Comparison of ENCODE assay signal across 7 mouse cellular contexts in the genomic region with DNA sequence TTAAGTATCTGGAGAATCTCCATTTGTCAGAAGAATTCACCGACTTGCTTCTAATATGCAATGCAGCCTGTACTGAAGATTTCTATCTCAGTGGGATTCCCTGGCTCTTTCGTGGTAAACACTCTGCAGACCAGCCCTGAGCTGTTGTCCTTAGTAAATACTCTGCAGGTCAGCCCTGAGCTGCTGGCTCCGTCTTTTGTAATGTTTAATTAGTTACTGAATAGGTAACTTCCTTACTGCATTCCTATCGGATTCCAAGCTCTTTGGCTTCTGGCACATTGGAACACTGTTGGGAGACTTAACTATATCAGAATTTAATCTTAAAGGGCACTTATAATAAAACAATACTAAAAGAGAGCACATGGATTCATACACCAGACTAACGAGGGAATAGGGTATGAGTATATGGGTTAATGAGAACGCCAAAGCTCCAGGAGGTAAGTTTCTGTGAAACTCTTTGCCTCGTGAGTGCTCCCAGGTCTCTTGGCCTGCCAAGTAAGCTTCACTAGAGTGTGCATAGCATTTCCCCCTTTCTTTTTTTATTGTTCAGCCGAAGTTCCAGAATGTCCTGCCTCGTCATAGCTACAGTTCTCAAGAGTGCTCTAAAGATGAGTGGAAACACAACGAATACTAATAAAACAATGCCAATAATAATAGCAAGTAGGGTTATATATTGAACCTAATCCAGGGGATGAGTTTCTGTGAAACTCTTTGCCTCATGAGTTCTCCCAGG. TPM values are rescaled to one million over a fixed set of nuclear protein-coding genes. Genes with fewer than 3 reads are reported as not detected.
A peak's percentile ranks its signal among the peaks of the same experiment; 100 is the strongest.
DNase-seq lines count a peak whose midpoint lies in the region; ATAC-seq and TF ChIP-seq lines count a peak whose summit lies in the region.
"Not testable (repeated sequence)": the region's sequence is repeated elsewhere in the genome, so short reads cannot be mapped to it uniquely, and the experiment has no call there.

No protein-coding gene starts in this region.

- H3K27me3 ChIP-seq in Patski; intestine, embryonic 16.5 days (replicated peaks; ENCODE audit: control insufficient read depth, insufficient read depth, low read length); limb, embryonic 15.5 days; lung, postnatal 0 days (replicated peaks; ENCODE audit: insufficient read depth, low read length): not testable (repeated sequence)

- not testable (repeated sequence) for H3K36me3 ChIP-seq in intestine, embryonic 16.5 days (ENCODE audit: control insufficient read depth, insufficient read depth, low read length); limb, embryonic 15.5 days; lung, postnatal 0 days (ENCODE audit: insufficient read depth, low read length)

- ATAC-seq in Patski = peak; percentile 44
- ATAC-seq in intestine, embryonic 16.5 days = 0 out of 2 replicates have a peak, but pooled peaks have one; percentile 23
- peak; percentile 48; the same call in 1 of the 2 replicates for ATAC-seq in limb, embryonic 15.5 days (ENCODE audit: insufficient number of reproducible peaks, low FRiP score, low TSS enrichment, low read depth)
- peak; percentile 78 for ATAC-seq in lung, postnatal 0 days

- H3K9ac ChIP-seq in intestine, embryonic 16.5 days (ENCODE audit: low read depth, low read length); limb, embryonic 15.5 days; lung, postnatal 0 days (replicated peaks; ENCODE audit: low read depth): not testable (repeated sequence)

- DNase-seq in Patski (ENCODE audit: low read depth, low spot score) = not testable (repeated sequence)
- DNase-seq in kidney, adult 9 months = peak; percentile 80
- DNase-seq in kidney, postnatal 14 days = peak; percentile 48
- DNase-seq in lung, postnatal 0 days (ENCODE audit: low spot score) = peak; percentile 73
- peak; percentile 61 for DNase-seq in yolk sac, embryonic 10.5 days (ENCODE audit: low spot score)

- not testable (repeated sequence) for TF ChIP-seq EP300 in lung, postnatal 0 days (IDR thresholded peaks at IDR 0.05)

- CTCF ChIA-PET in Patski (lab: Charles Lee) = interaction anchor here (0.7 to 0.9 kb wide), 2 partner anchors 15 to 35 kb away, joined by 3 to 4 read pairs; no protein-coding TSS in a partner anchor

- not testable (repeated sequence) for H3K4me1 ChIP-seq in intestine, embryonic 16.5 days (ENCODE audit: control insufficient read depth, insufficient read depth, low read length); limb, embryonic 15.5 days; lung, postnatal 0 days (ENCODE audit: insufficient read depth, low read depth, low read length)

- H3K9me3 ChIP-seq in intestine, embryonic 16.5 days (ENCODE audit: control insufficient read depth, low read length); limb, embryonic 15.5 days; lung, postnatal 0 days (ENCODE audit: low read length): not testable (repeated sequence)

- not testable (repeated sequence) for H3K27ac ChIP-seq in intestine, embryonic 16.5 days (ENCODE audit: low read length); limb, embryonic 15.5 days
- H3K27ac ChIP-seq in lung, postnatal 0 days (ENCODE audit: low read length) = 0 out of 2 replicates have a peak overlapping the region, but pooled peaks have one; percentile 47

- in situ Hi-C loops in Patski (cut with MboI; ENCODE audit: low pct_unique_long_range_greater_than_20kb) = not testable (repeated sequence)

- 64% methylated on average over 10 of the region's 10 CpGs for WGBS in intestine, embryonic 16.5 days
- 53% methylated on average over 10 of the region's 10 CpGs for WGBS in limb, embryonic 15.5 days
- 49% methylated on average over 10 of the region's 10 CpGs for WGBS in lung, postnatal 0 days

- POLR2A ChIA-PET in Patski (lab: Charles Lee) = not testable (repeated sequence)

- H3K4me2 ChIP-seq in intestine, embryonic 16.5 days (ENCODE audit: low read depth, low read length); limb, embryonic 15.5 days; lung, postnatal 0 days (replicated peaks; ENCODE audit: low read depth, low read length): not testable (repeated sequence)

- H3K4me3 ChIP-seq in intestine, embryonic 16.5 days (ENCODE audit: low read length); limb, embryonic 15.5 days; lung, postnatal 0 days (ENCODE audit: low read depth, low read length): not testable (repeated sequence)

- TF ChIP-seq CTCF in Patski (IDR thresholded peaks at IDR 0.05); lung, postnatal 0 days (IDR thresholded peaks at IDR 0.05): not testable (repeated sequence)

RNA-seq across cellular contexts. Expression of a gene that starts 27.0 kb away (rescaled TPM):
- polyA plus RNA-seq in Patski (2021) = 81.6 TPM
- 49.1 and 53.0 TPM in 2 replicates for polyA plus RNA-seq in intestine, embryonic 16.5 days (2015; fragmentation: Nextera tagmentation; extraction: Ambion mirVana)
- 63.4 and 64.5 TPM in 2 replicates for polyA plus RNA-seq in limb, embryonic 15.5 days (2015; fragmentation: Nextera tagmentation; extraction: Ambion mirVana)
- 50.9 and 53.5 TPM in 2 replicates for polyA plus RNA-seq in lung, postnatal 0 days (2015; fragmentation: Nextera tagmentation; extraction: Ambion mirVana)

Comparison
In these comparisons a context has a peak if more than half of its experiments do, and no peak if none do; other contexts are left out.
1. ATAC-seq: peak in every context shown above with its lines; median percentile 78 in lung, postnatal 0 days; 48 in limb, embryonic 15.5 days; 44 in Patski; 23 in intestine, embryonic 16.5 days.